Mouse (Mus musculus) hindbrain, embryonic 11.5 days (tissue): ENCODE results near the gene Mrgpra6. TPM values are rescaled to one million over a fixed set of nuclear protein-coding genes. Genes with fewer than 3 reads are reported as not detected.

ENCODE experiments used
- ATAC-seq: fragments of 200-750 bp; cut with Nextera tagmentation; 2 replicates; pipeline ENCODE4 v1.8.0; 2017; ENCODE audit warnings: mild to moderate bottlenecking, moderate TSS enrichment, moderate library complexity; ENCODE audit not compliant: low FRiP score
- DNase-seq: peaks from one replicate; pipeline ENCODE4 v3.0.0-alpha.2; 2015; ENCODE audit warnings: low spot score
- H3K27ac ChIP-seq: fragments of 300-500 bp; sonication (generic); 2 replicates; pipeline ENCODE4 v1.5.1; 2014; ENCODE audit warnings: mild to moderate bottlenecking, low read depth, low read length
- H3K27me3 ChIP-seq: fragments of 300-500 bp; sonication (generic); 2 replicates; pipeline ENCODE4 v1.6.1; 2014; ENCODE audit warnings: mild to moderate bottlenecking, low read length, moderate library complexity, mixed read lengths; ENCODE audit not compliant: control insufficient read depth, insufficient read depth
- H3K36me3 ChIP-seq: fragments of 300-500 bp; sonication (generic); 2 replicates; pipeline ENCODE4 v1.6.1; 2014; ENCODE audit warnings: mild to moderate bottlenecking, low read length, moderate library complexity, mixed read lengths; ENCODE audit not compliant: control insufficient read depth, insufficient read depth
- H3K4me1 ChIP-seq: fragments of 300-500 bp; sonication (generic); replicated peaks from 2 replicates; pipeline ENCODE4 v1.6.1; 2014; ENCODE audit warnings: low read length, mixed read lengths; ENCODE audit not compliant: control insufficient read depth, insufficient read depth
- H3K4me2 ChIP-seq: fragments of 300-500 bp; sonication (generic); replicated peaks from 2 replicates; pipeline ENCODE4 v1.6.1; 2014; ENCODE audit warnings: mild to moderate bottlenecking, low read depth, low read length
- H3K4me3 ChIP-seq: fragments of 300-500 bp; sonication (generic); 2 replicates; pipeline ENCODE4 v1.5.1; 2014; ENCODE audit warnings: low read depth, low read length
- H3K9ac ChIP-seq: fragments of 300-500 bp; sonication (generic); 2 replicates; pipeline ENCODE4 v1.6.1; 2014; ENCODE audit warnings: low read depth, low read length
- H3K9me3 ChIP-seq: fragments of 300-500 bp; sonication (generic); 2 replicates; pipeline ENCODE4 v1.6.1; 2016; ENCODE audit warnings: low read length; ENCODE audit not compliant: control insufficient read depth
- WGBS: fragments of 180-500 bp; shearing (Covaris S2); extraction: QIAGEN DNeasy Blood & Tissue Kit; methylation state at CpG from one replicate; pipeline ENCODE4 v1.1.7; 2014; 5-methylcytosine and 5-hydroxymethylcytosine counted together
- polyA plus RNA-seq: library from polyadenylated mRNA; unstranded; fragments of >200 nt; fragmentation: Nextera tagmentation; extraction: Ambion mirVana; gene quantifications from 2 replicates; pipeline ENCODE4 v1.2.1, GENCODE M21; 2014

The Mrgpra6 gene
- polyA plus RNA-seq, 1 experiment from 2014 or later, result not detected

DNA sequence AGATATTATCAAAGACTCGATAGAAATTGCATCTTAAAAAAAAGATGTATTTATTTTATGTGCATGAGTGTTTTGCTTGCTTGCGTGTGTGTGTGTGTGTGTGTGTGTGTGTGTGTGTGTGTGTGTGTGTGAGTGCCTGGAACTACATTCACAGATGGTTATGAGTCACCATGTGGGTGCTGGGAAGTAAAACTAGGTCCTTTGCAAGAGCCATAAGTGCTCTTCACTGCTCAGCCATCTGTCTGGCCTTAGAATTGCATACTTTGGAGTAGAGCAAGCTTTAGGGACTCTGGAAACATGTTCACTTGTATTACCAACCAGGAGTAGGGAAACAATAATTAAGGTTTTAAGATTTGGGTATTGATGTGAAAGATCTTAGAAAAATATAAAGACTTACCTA, 48.9 kb downstream of the Mrgpra6 start:
- H3K9ac ChIP-seq, result no peak overlapping the region
- DNase-seq (no peak), ATAC-seq (no peak)
- H3K27ac ChIP-seq, result no peak overlapping the region
- H3K36me3 ChIP-seq, result no peaks in the 10 kb centered on the region
- no peak overlapping the region for H3K4me3 ChIP-seq
- WGBS, result 86% methylated on average over 2 of the region's 2 CpGs
- no peaks in the 10 kb centered on the region for H3K9me3 ChIP-seq
- H3K4me2 ChIP-seq, result no peak overlapping the region
- H3K27me3 ChIP-seq, result no peaks in the 10 kb centered on the region
- H3K4me1 ChIP-seq, result no peaks in the 10 kb centered on the region

DNA sequence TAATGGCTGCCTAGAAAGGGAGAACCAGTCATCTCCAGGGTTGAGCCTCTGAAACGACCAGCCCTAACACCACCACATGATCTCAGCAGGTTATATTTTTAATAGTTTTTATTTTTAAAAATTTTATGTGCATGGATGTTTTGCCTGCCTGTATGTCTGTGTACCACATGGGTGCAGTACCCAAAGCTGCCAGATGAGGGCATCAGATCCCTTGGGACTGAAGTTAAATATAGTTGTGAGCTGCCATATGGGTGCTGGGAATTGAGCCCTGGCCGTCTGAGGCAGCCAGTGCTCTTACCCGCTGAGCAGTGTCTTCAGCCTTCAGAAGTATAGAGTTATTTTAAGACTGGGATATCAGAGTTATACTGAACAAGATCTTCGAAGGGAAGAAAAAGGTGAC, 49.3 kb downstream of the Mrgpra6 start:
- H3K27ac ChIP-seq, result no peak overlapping the region
- no peaks in the 10 kb centered on the region for H3K9me3 ChIP-seq
- DNase-seq (no peak), ATAC-seq (no peak)
- H3K4me2 ChIP-seq, result no peak overlapping the region
- no peaks in the 10 kb centered on the region for H3K27me3 ChIP-seq
- no peaks in the 10 kb centered on the region for H3K36me3 ChIP-seq
- whole genome bisulfite sequencing, result 89% methylated on average over 4 of the region's 4 CpGs
- H3K4me3 ChIP-seq, result no peak overlapping the region
- H3K4me1 ChIP-seq, result no peaks in the 10 kb centered on the region
- H3K9ac ChIP-seq, result no peak overlapping the region

DNA sequence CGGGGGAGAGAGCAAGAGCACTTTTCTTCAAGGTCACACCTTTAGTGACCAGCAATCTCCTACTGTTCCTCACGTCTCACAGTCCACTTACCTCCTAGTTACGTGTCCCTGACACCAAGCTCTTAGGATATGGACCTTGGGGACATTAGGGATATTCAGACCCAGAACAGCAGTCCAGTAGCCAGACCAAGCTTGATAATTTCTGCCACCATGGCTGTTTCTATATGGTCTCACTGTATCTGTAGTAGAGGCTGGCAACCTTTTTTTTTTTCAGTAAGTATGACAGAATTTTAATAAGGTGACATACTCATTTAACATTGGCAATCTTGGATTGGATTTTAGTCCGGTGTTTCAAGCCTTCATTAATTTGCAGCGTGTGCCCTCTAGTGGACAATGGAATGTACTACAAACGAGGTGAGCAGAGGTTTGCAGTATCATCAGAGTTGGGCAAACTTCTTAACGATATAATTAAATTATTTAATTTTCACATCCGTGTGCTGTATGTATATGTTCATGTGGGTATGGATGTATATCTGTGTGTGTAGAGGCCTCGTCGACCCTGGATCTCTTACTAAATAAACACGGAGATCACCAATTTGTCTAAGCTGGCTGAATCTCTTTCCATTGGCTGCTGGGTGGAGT, 54.2 kb downstream of the Mrgpra6 start:
- no peak overlapping the region for H3K4me2 ChIP-seq
- H3K9me3 ChIP-seq, result no peaks in the 10 kb centered on the region
- no peaks in the 10 kb centered on the region for H3K27me3 ChIP-seq
- DNase-seq, result peak; percentile 71
- H3K4me1 ChIP-seq, result no peaks in the 10 kb centered on the region
- ATAC-seq, result 0 out of 2 replicates have a peak, but pooled peaks have one; percentile 35
- no peaks in the 10 kb centered on the region for H3K36me3 ChIP-seq
- H3K27ac ChIP-seq, result no peak overlapping the region
- H3K4me3 ChIP-seq, result no peak overlapping the region
- H3K9ac ChIP-seq, result no peak overlapping the region
- WGBS, result 18% methylated on average over 11 of the region's 11 CpGs

DNA sequence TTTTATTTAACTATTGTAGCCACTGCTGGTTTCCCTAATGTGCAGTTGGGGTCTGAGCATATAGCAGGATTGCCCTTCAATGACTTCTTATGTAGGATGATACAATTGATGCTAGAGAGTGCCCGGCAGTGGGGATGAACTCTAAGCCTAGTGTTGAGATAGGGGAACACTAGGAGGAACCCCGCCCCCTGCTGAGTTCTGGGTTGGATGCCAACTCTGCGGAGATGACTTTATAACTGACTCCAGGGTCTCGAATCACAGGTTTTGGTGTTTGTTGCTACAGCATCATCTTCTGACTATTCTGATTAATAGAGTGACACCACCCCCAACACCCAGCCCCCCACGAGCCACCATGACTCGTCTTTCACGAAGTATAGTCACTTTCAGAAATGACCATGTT, 56.4 kb downstream of the Mrgpra6 start:
- DNase-seq, result no peak
- Histone ChIP-seq H3K27ac (no peak overlapping the region), H3K9me3 (no peaks in the 10 kb centered on the region), H3K4me1 (no peaks in the 10 kb centered on the region), H3K36me3 (no peaks in the 10 kb centered on the region), H3K27me3 (no peaks in the 10 kb centered on the region), H3K4me3 (no peak overlapping the region), H3K9ac (no peak overlapping the region), H3K4me2 (no peak overlapping the region)
- ATAC-seq, result no peak
- WGBS, result 85% methylated on average over 7 of the region's 7 CpGs

DNA sequence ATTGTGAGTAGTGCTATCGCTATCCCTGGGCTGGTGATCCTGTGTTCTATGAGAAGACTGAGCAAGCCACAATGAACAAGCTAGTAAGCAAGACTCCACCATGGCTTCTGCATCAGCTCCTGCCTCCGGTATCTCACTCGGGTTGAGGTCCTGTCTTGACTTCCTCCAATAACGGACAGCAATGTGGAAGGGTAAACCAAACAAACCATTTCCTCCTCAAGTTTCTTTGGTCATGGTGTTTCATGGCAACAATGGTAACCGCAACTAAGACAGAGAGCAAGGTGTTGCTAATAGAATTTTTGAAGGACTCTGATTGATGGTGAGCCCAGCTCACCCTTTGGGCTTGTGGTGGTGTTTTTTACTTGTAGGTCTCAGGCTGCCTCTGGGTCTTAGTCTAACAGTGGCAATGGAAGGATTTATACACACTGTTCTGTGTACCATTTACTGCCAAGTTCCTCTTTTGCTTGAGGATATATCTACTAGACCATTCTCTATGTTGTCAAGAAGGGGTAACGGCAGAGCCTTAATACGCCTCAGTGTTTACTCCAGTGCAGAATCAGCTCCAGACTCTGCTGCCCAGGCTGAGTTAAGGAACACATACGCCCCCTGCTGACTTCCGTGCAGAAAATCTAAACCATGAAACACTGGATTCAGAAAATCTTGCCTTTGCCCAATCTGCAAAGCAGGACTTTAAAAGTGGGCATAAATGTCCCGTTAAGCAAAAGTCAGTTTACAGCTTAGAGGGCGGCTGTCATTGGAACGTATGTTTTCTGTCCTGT, 58.5 kb downstream of the Mrgpra6 start:
- H3K36me3 ChIP-seq, result no peaks in the 10 kb centered on the region
- H3K27ac ChIP-seq, result no peak overlapping the region
- H3K9ac ChIP-seq, result no peak overlapping the region
- no peak overlapping the region for H3K4me2 ChIP-seq
- DNase-seq (peak; percentile 48), ATAC-seq (no peak)
- 71% methylated on average over 12 of the region's 12 CpGs for WGBS
- H3K4me1 ChIP-seq, result no peaks in the 10 kb centered on the region
- no peaks in the 10 kb centered on the region for H3K9me3 ChIP-seq
- H3K4me3 ChIP-seq, result no peak overlapping the region
- H3K27me3 ChIP-seq, result no peaks in the 10 kb centered on the region

DNA sequence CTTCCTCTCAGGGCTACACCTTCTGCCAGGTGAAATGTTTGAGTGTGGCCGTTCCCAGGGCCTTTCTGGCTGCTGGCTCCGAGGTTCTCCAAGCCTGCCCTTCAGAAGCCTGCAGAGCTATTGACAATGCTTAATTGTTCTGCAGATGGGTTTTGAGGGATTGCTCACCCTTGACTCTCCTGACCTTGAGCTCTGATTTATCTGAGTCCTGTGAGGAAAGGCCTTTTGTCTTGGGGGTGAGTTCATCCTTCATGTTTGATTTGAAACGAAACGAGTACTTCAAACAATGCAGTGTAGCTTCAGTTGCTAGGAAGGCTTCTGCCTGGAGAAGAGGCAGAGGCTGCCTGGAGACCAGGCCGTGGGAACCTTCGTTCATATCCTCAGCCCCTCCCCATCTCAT, 60.4 kb downstream of the Mrgpra6 start:
- Histone ChIP-seq H3K27me3 (no peaks in the 10 kb centered on the region), H3K9me3 (no peaks in the 10 kb centered on the region), H3K4me2 (no peak overlapping the region), H3K4me3 (no peak overlapping the region), H3K27ac (no peak overlapping the region), H3K9ac (no peak overlapping the region), H3K4me1 (no peaks in the 10 kb centered on the region), H3K36me3 (no peaks in the 10 kb centered on the region)
- ATAC-seq, result no peak
- 20% methylated on average over 6 of the region's 6 CpGs for WGBS
- DNase-seq, result no peak

DNA sequence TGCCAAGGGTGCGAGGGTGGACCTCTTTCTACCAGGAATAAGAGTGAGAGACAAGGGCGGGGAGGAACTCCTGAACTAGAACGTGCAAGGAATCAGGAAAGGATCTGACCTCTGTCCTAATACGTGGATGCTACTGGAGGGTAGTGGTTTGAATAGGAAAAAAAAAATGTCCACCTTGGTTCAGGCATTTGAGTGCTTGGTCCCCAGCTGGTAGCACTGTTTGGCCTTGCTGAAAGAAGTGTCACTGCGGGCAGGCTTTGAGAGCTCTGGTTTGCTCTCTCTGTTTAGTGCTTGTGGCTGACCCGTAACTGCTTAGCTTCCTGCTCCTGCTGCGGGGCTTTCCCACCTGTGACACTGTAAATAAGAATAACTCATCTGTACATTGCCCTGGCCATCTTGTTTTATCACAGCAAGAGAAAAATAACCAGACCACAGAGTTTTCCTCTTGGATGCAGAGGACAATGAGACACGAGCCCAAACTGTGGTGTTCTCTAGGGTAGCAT, 64.8 kb downstream of the Mrgpra6 start:
- no peaks in the 10 kb centered on the region for H3K9me3 ChIP-seq
- H3K4me2 ChIP-seq, result no peak overlapping the region
- H3K4me1 ChIP-seq, result no peaks in the 10 kb centered on the region
- ATAC-seq (no peak), DNase-seq (no peak)
- no peak overlapping the region for H3K9ac ChIP-seq
- peaks cover 3% of the 10 kb centered on the region; the same call in 1 of the 2 replicates for H3K27me3 ChIP-seq
- no peaks in the 10 kb centered on the region for H3K36me3 ChIP-seq
- no peak overlapping the region for H3K4me3 ChIP-seq
- WGBS, result 75% methylated on average over 8 of the region's 8 CpGs
- H3K27ac ChIP-seq, result no peak overlapping the region
